Mouse (Mus musculus) myocyte (in vitro differentiated cells): ENCODE measurements around the gene Tmem59l.

Source experiments
- CEBPB ChIP-seq: IDR thresholded peaks from 2 replicates; pipeline ENCODE4 v1.6.1; 2011; ENCODE audit warnings: mild to moderate bottlenecking, moderate library complexity; ENCODE audit not compliant: poor library complexity, insufficient read depth, severe bottlenecking
- E2F4 ChIP-seq: IDR thresholded peaks from one replicate; pipeline ENCODE4 v1.6.1; 2011; ENCODE audit warnings: mild to moderate bottlenecking, control low read depth, moderate library complexity; ENCODE audit not compliant: insufficient read depth
- MAX ChIP-seq: IDR thresholded peaks from one replicate; pipeline ENCODE4 v1.6.1; 2011; ENCODE audit warnings: low read depth, mild to moderate bottlenecking, control low read depth
- MYOD1 ChIP-seq, 3 experiments: IDR thresholded peaks; one replicate each; pipeline ENCODE4 v1.6.1; 2011; ENCODE audit warnings: control low read depth in 2 of 3, low read depth in 2 of 3, mild to moderate bottlenecking in 2 of 3, moderate library complexity in 1 of 3; ENCODE audit not compliant: insufficient read length in 2 of 3, control insufficient read depth in 1 of 3
- MYOG ChIP-seq, 3 experiments: IDR thresholded peaks; one replicate each; pipeline ENCODE4 v1.6.1; 2011; ENCODE audit warnings: control low read depth in 2 of 3, low read depth in 2 of 3, mild to moderate bottlenecking in 2 of 3; ENCODE audit not compliant: insufficient read length in 2 of 3, control insufficient read depth in 1 of 3, insufficient read depth in 1 of 3
- POLR2A ChIP-seq: IDR thresholded peaks from one replicate; pipeline ENCODE4 v1.6.1; 2011; ENCODE audit warnings: low read depth, mild to moderate bottlenecking, control low read depth, moderate library complexity; ENCODE audit not compliant: insufficient read length
- POLR2AphosphoS2 ChIP-seq: IDR thresholded peaks from one replicate; pipeline ENCODE4 v1.6.1; 2011; ENCODE audit warnings: low read depth, control low read depth; ENCODE audit not compliant: insufficient read length
- REST ChIP-seq: IDR thresholded peaks from one replicate; pipeline ENCODE4 v1.6.1; 2011; ENCODE audit warnings: mild to moderate bottlenecking, control low read depth, moderate library complexity; ENCODE audit not compliant: insufficient read depth, insufficient read length
- SRF ChIP-seq: IDR thresholded peaks from one replicate; pipeline ENCODE4 v1.6.1; 2011; ENCODE audit warnings: low read depth; ENCODE audit not compliant: control insufficient read depth, insufficient read length
- TCF12 ChIP-seq: IDR thresholded peaks from one replicate; pipeline ENCODE4 v1.6.1; 2011; ENCODE audit warnings: mild to moderate bottlenecking, control low read depth; ENCODE audit not compliant: poor library complexity, insufficient read depth, severe bottlenecking
- TCF3 ChIP-seq: IDR thresholded peaks from one replicate; pipeline ENCODE4 v1.6.1; 2011; ENCODE audit warnings: low read depth, control low read depth; ENCODE audit not compliant: insufficient read length
- USF1 ChIP-seq: IDR thresholded peaks from one replicate; pipeline ENCODE4 v1.6.1; 2011; ENCODE audit warnings: low read depth, mild to moderate bottlenecking, control low read depth, moderate library complexity

DNA sequence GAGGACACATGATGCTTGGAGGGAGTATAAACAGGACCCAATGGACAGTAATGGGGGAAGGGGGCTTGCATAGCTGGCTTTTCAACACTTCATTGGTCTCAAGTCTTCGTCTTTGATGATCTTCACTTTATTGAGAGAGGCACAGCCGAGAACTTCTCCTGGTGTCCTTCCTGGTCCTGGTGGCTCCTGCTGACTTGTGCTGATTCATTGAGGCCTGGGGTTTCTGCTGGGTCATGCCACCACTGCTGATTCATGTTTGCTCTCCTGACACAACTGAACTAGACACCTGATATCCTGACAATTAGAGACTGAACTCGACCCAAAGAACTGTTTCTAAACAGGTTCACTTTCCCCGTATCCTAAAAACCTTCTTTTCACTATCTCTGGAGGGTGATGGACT, 43.8 kb downstream of the Tmem59l start:
- TF ChIP-seq POLR2A, result no peak
- TF ChIP-seq SRF, result no peak
- TF ChIP-seq POLR2AphosphoS2, result no peak
- TF ChIP-seq MYOD1 (IDR thresholded peaks at IDR 0.05; ENCODE audit: control insufficient read depth in 1 of 3, insufficient read length in 2 of 3, low read depth in 2 of 3), result no peak
- TF ChIP-seq TCF12, result no peak
- TF ChIP-seq MAX, result no peak
- no peak for TF ChIP-seq REST
- TF ChIP-seq MYOG (IDR thresholded peaks at IDR 0.05; ENCODE audit: control insufficient read depth in 1 of 3, insufficient read depth in 1 of 3, insufficient read length in 2 of 3, low read depth in 2 of 3), result no peak
- no peak for TF ChIP-seq USF1
- no peak for TF ChIP-seq CEBPB
- no peak for TF ChIP-seq TCF3
- no peak for TF ChIP-seq E2F4
